Mouse (Mus musculus) heart, embryonic 11.5 days (tissue): ENCODE data around the gene Gtpbp8. TPM values are rescaled to one million over a fixed set of nuclear protein-coding genes. Genes with fewer than 3 reads are reported as not detected.

ENCODE experiments used
- ATAC-seq: fragments of 200-750 bp; cut with Nextera tagmentation; replicated peaks from 2 replicates; pipeline ENCODE4 v1.8.0; 2017; ENCODE audit warnings: moderate library complexity; ENCODE audit not compliant: insufficient number of reproducible peaks, low FRiP score, low TSS enrichment
- H3K27ac ChIP-seq: fragments of 300-500 bp; sonication (generic); 2 replicates; pipeline ENCODE4 v1.5.1; 2014; ENCODE audit warnings: mild to moderate bottlenecking, low read depth, low read length
- H3K27me3 ChIP-seq: fragments of 300-500 bp; sonication (generic); 2 replicates; pipeline ENCODE4 v1.6.1; 2014; ENCODE audit warnings: mild to moderate bottlenecking, low read length, mixed read lengths; ENCODE audit not compliant: control insufficient read depth, insufficient read depth
- H3K36me3 ChIP-seq: fragments of 300-500 bp; sonication (generic); 2 replicates; pipeline ENCODE4 v1.6.1; 2014; ENCODE audit warnings: mild to moderate bottlenecking, low read length, moderate library complexity, mixed read lengths; ENCODE audit not compliant: control insufficient read depth, insufficient read depth
- H3K4me1 ChIP-seq: fragments of 300-500 bp; sonication (generic); 2 replicates; pipeline ENCODE4 v1.6.1; 2014; ENCODE audit warnings: low read length; ENCODE audit not compliant: control insufficient read depth, insufficient read depth
- H3K4me2 ChIP-seq: fragments of 300-500 bp; sonication (generic); 2 replicates; pipeline ENCODE4 v1.6.1; 2014; ENCODE audit warnings: mild to moderate bottlenecking, moderate library complexity
- H3K4me3 ChIP-seq: fragments of 300-500 bp; sonication (generic); 2 replicates; pipeline ENCODE4 v1.5.1; 2014; ENCODE audit warnings: low read depth, low read length
- H3K9ac ChIP-seq: fragments of 300-500 bp; sonication (generic); 2 replicates; pipeline ENCODE4 v1.6.1; 2014; ENCODE audit warnings: mild to moderate bottlenecking, low read depth, low read length, moderate library complexity
- H3K9me3 ChIP-seq: fragments of 300-500 bp; sonication (generic); replicated peaks from 2 replicates; pipeline ENCODE4 v1.6.1; 2016; ENCODE audit warnings: low read length; ENCODE audit not compliant: control insufficient read depth
- WGBS: fragments of 180-500 bp; shearing (Covaris S2); extraction: QIAGEN DNeasy Blood & Tissue Kit; methylation state at CpG from one replicate; pipeline ENCODE4 v1.1.7; 2014; ENCODE audit not compliant: insufficient replicate concordance; 5-methylcytosine and 5-hydroxymethylcytosine counted together
- polyA plus RNA-seq: library from polyadenylated mRNA; unstranded; fragments of >200 nt; fragmentation: Nextera tagmentation; extraction: Ambion mirVana; gene quantifications from 2 replicates; pipeline ENCODE4 v1.2.1, GENCODE M21; 2014

The Gtpbp8 gene
- polyA plus RNA-seq, 1 experiment from 2014 or later = 24.8 TPM

DNA sequence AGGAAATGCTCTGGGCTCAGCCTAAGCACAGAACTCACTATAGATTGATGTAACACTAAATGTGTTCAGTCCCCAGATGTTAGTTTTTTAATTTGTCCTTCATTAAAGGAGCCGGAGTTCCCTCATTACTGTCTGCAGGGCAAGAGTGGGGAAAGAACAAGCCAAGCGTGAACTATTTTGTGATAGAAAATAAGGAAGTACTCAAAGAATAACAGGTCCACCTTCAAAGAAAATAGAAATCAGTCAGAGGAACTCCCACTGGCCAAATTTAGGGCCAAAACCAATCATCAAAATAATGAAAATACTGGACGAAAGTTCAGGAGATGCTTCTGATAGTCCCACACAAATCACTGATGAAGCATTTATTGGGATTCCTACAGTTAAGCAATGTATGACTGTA, 45.0 kb downstream of the Gtpbp8 start:
- Histone ChIP-seq H3K4me3 (no peak overlapping the region), H3K36me3 (no peaks in the 10 kb centered on the region), H3K4me1 (peaks cover 8% of the 10 kb centered on the region), H3K9me3 (no peaks in the 10 kb centered on the region), H3K27ac (no peak overlapping the region), H3K9ac (no peak overlapping the region), H3K4me2 (no peak overlapping the region), H3K27me3 (no peaks in the 10 kb centered on the region)
- 81% methylated on average over 3 of the region's 3 CpGs for WGBS
- no peak for ATAC-seq

DNA sequence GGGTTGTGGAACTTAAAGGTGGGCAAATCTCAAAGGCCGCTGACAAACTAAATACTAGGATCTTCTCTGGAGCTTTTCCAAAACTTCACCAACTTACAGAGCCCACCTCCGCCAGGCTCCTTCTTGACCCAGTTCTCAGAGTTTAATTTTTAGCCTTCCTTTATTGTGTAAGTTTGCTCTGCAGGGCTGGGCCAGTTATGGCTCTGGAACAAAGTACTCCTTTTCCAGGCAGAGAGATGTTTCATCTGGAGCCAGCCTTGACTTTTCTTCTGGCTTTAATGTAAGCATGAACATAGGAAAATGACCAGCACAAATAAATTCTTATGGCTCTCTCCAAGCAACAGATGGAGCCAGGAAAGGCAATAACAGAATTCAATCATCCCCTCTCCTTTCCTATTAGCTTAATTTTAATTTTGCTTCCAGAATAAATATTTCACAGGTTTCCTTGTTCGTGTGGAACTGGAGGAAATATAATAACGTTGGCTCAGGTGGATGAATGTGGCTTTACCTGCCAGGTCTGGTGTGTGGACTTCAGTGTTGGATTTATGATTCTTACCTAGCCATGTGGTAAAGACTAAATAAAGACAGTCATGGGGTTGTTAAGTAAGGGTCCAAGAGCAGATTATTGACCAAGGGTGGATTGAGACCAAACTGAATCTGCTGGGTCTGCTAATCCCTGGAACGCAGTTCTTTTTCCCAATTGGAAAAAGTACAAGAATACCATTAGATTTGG, 48.5 kb downstream of the Gtpbp8 start:
- Histone ChIP-seq H3K9ac (no peak overlapping the region), H3K27me3 (no peaks in the 10 kb centered on the region), H3K9me3 (no peaks in the 10 kb centered on the region), H3K4me3 (no peak overlapping the region), H3K36me3 (no peaks in the 10 kb centered on the region), H3K4me1 (0 out of 2 replicates have a peak, but pooled peaks cover 4% of the 10 kb centered on the region), H3K4me2 (no peak overlapping the region), H3K27ac (no peak overlapping the region)
- 83% methylated on average over 5 of the region's 5 CpGs for WGBS
- ATAC-seq = no peak

DNA sequence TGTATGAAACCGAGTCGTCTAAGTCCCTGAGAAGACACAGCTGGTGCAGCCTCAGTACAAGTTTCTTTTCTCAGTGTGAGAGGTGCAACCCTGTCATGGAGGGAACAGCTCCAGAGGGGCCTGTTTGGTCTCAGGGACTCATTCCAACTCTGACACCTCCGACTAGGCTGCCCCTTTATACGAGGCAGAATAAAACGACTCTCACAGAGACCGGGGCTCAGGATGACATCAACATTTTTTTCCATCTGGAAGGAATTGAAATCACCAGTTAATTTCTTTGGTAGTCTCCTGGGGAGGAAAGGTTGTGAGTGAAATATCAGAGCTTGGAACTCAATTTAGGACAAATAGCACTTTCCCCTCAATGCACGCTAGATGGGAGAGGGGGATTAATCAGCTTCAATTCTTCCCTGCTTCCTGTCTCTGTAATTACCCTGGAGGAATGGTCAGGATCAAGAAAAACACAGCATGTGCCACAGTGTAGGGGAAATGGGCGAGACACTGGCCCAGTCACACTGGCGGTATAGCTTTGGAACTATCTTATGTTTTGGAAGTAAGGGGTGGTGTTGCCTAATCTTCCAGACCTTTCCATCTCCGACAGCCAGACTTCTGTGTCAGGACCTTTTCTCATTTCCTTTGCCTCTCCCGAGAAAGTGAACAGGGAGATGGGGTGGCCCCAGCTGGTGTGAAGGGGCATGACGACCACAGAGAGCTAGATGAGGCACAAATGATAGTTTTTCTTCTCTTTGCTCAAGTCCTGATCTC, 50.1 kb downstream of the Gtpbp8 start:
- Histone ChIP-seq H3K27me3 (no peaks in the 10 kb centered on the region), H3K27ac (peak overlapping the region; percentile 47; the same call in 1 of the 2 replicates), H3K4me3 (no peak overlapping the region), H3K9me3 (no peaks in the 10 kb centered on the region), H3K36me3 (no peaks in the 10 kb centered on the region), H3K4me1 (0 out of 2 replicates have a peak, but pooled peaks cover 4% of the 10 kb centered on the region), H3K4me2 (no peak overlapping the region), H3K9ac (no peak overlapping the region)
- ATAC-seq = peak; percentile 75; the same call in 1 of the 2 replicates
- WGBS = 28% methylated on average over 12 of the region's 12 CpGs

DNA sequence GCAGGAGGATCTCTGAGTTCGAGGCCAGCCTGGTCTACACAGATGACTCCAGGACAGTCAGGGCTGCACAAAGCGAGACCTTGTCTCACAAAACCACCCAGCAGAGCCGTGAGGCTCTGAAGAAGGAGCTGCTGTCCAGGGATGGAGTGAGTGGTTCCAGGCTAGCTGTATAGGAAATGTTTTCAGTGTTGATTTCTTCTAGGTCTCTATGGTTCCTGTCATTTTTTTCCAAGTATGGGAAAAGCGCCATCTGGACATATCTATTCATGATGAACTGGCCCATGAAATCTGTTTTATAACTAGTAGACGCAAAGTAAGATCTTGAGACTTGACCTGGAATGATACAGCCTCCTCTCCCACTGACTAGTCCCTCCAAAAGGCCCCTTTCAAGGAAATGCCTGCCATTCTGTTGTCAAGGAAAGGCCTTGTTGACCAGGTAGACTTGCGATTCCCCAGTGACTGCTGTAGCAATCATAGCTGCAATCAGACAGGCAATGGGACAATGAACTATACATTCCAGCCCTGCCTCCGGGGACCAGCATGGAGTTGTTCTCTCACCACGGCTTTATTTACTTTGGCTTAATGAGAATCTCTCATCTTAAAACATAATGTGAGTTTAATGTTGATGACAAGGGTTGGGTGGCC, 50.8 kb downstream of the Gtpbp8 start:
- Histone ChIP-seq H3K9me3 (no peaks in the 10 kb centered on the region), H3K27me3 (no peaks in the 10 kb centered on the region), H3K4me1 (0 out of 2 replicates have a peak, but pooled peaks cover 4% of the 10 kb centered on the region), H3K4me3 (no peak overlapping the region), H3K36me3 (no peaks in the 10 kb centered on the region), H3K4me2 (no peak overlapping the region), H3K27ac (peak overlapping the region; percentile 50; the same call in 1 of the 2 replicates), H3K9ac (no peak overlapping the region)
- no peak for ATAC-seq
- WGBS = 67% methylated on average over 8 of the region's 8 CpGs

GRCm38 (mm10) chr16:44693695-44694094, 52.5 kb downstream of the Gtpbp8 start:
- Histone ChIP-seq H3K4me1 (0 out of 2 replicates have a peak, but pooled peaks cover 4% of the 10 kb centered on the region), H3K4me3 (no peak overlapping the region), H3K27me3 (no peaks in the 10 kb centered on the region), H3K27ac (no peak overlapping the region), H3K4me2 (no peak overlapping the region), H3K36me3 (no peaks in the 10 kb centered on the region), H3K9me3 (no peaks in the 10 kb centered on the region), H3K9ac (no peak overlapping the region)
- WGBS = 59% methylated on average over 6 of the region's 6 CpGs
- no peak for ATAC-seq

DNA sequence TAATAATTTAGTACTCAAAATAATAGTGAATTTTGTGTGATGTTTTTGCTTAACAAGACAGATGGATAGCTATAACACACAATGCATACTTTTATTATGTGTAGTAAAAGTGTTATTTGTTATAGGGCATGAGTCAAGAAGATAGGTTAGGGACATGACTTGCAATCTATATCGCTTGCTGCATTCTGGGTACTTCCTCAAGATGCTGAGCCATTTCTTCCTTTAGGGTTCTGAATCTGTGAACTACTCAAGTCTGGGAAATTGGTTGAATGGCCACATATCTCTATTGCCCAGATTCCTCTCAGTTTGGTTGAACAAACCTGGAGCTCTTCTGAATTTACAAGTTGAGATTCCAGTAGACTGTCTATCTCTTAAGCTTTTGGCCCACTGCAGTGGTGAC, 53.6 kb downstream of the Gtpbp8 start:
- WGBS = 88% methylated on average over 1 of the region's 1 CpGs

DNA sequence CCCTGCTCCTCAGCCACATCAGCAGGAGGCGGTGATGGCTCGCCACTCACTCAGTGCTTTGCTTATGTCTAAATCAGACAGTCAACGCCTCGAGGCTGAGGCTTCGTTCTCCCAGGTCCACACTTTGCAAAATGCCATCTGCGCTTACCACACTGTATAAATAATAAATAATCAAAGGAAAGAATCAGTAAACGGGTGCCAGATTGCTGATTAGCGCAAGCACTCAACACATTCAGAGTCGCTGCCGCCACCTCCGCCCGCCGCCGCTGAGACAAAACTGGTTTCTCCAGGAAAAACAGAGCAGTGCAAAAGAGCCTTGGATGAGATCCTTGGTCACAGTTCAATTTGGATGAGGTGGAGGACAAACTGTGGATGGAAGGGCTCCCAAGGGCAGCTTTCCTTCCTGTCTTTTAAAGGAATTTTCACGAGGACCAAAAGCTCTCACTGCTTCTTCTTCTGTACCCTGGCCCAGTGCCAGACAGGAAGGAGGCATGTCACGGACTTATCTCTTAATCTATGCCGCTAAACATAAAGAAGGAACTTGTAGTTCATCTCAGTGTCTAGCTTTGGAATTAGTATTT, 54.5 kb downstream of the Gtpbp8 start:
- H3K27ac ChIP-seq = no peak overlapping the region
- H3K9ac ChIP-seq = no peak overlapping the region
- H3K4me3 ChIP-seq = no peak overlapping the region
- no peaks in the 10 kb centered on the region for H3K27me3 ChIP-seq
- ATAC-seq = no peak
- H3K36me3 ChIP-seq = no peaks in the 10 kb centered on the region
- peaks cover 8% of the 10 kb centered on the region; the same call in 1 of the 2 replicates for H3K4me1 ChIP-seq
- 41% methylated on average over 17 of the region's 17 CpGs for WGBS
- 0 out of 2 replicates have a peak overlapping the region, but pooled peaks have one; percentile 34 for H3K4me2 ChIP-seq
- H3K9me3 ChIP-seq = no peaks in the 10 kb centered on the region

More for the DNA sequence above, 53.6 kb downstream of the Gtpbp8 start:
- Histone ChIP-seq H3K36me3 (no peaks in the 10 kb centered on the region), H3K4me3 (no peak overlapping the region), H3K27me3 (no peaks in the 10 kb centered on the region), H3K4me2 (no peak overlapping the region), H3K9me3 (no peaks in the 10 kb centered on the region), H3K27ac (no peak overlapping the region), H3K9ac (no peak overlapping the region), H3K4me1 (0 out of 2 replicates have a peak, but pooled peaks cover 4% of the 10 kb centered on the region)
- no peak for ATAC-seq

- ATAC-seq = no peak
- Histone ChIP-seq H3K9me3 (no peaks in the 10 kb centered on the region), H3K36me3 (no peaks in the 10 kb centered on the region), H3K4me1 (peaks cover 8% of the 10 kb centered on the region; the same call in 1 of the 2 replicates), H3K27me3 (no peaks in the 10 kb centered on the region), H3K4me3 (no peak overlapping the region), H3K4me2 (no peak overlapping the region), H3K9ac (no peak overlapping the region), H3K27ac (no peak overlapping the region)
- 64% methylated on average over 2 of the region's 2 CpGs for WGBS
Measured at GRCm38 (mm10) chr16:44691066-44691465, 55.1 kb downstream of the Gtpbp8 start.
